Mouse (Mus musculus): ENCODE measurements at regions not wholly inside any gene's neighbourhood (a gene's known extent, or its start where the extent isn't known, plus 50 kb on each side); places are given as distances from the start of the nearest gene placed in this dataset.

DNA sequence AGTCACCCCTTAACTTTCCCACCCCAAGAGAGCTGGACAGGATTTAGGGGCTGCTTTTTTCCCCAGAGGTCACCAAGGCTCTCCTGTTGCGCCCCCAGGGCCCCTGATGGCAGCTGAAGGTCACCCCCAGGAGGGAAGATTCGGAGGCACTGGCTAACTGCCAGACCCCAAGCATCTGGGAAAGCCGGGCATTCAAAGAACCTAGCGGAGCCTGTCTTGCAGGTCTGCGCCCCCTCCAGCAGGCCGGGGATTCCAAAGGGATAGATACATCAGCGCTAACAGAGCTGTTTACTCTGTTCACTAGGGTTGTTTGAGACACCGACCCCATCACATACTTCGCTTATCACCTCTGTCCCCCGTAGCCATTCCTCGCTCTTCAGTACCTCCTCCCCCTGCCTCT, 154.6 kb upstream of the Usp9x start:
- Histone ChIP-seq H3K36me3 (ENCODE audit: control insufficient read depth, insufficient read depth, low read length, poor library complexity, severe bottlenecking) (no peaks in the 10 kb centered on the region), H3K9me3 (ENCODE audit: control insufficient read depth, insufficient read depth, low read depth, low read length) (no peaks in the 10 kb centered on the region), H3K9ac (ENCODE audit: insufficient read depth, low read depth, low read length, poor library complexity, severe bottlenecking) (peak overlapping the region; percentile 31; the same call in 1 of the 2 replicates), H3K27ac (ENCODE audit: insufficient read depth, low read depth, low read length, poor library complexity, severe bottlenecking) (no peak overlapping the region), H3K4me3 (ENCODE audit: insufficient read depth in 1 of 2, low read depth in 1 of 2, low read length in 2 of 2, poor library complexity in 1 of 2, severe bottlenecking in 1 of 2) (peak overlapping the region; percentile 31 to 54), H3K4me1 (ENCODE audit: control insufficient read depth in 2 of 2, insufficient read depth in 2 of 2, low read length in 2 of 2, poor library complexity in 1 of 2) (no peaks in the 10 kb centered on the region)
- no peak for DNase-seq (ENCODE audit: low read depth, low spot score)
- in situ Hi-C loops (cut with MboI; ENCODE audit: low sequenced_read_pairs in 2 of 2, unreplicated experiment in 2 of 2): loop anchor here in 1 of 2 experiments (25.0 kb wide), 1 partner anchor 296 kb away; no protein-coding TSS in a partner anchor
- TF ChIP-seq MAFK (IDR thresholded peaks at IDR 0.05; ENCODE audit: insufficient read depth, low read depth, low read length) (no peak), ZNF384 (IDR thresholded peaks at IDR 0.05; ENCODE audit: low read depth, low read length) (no peak)

- DNase-seq (ENCODE audit: low read depth, low spot score): no peak
- no peaks in the 10 kb centered on the region for H3K4me1 ChIP-seq (ENCODE audit: control insufficient read depth in 2 of 2, insufficient read depth in 2 of 2, low read length in 2 of 2, poor library complexity in 1 of 2)
These were observed 138.4 kb upstream of the Med14 start for GRCm38 (mm10) chrX:12900256-12900655.

GRCm38 (mm10) chrX:12891468-12891867, 129.6 kb upstream of the Med14 start:
- TF ChIP-seq ZNF384 (IDR thresholded peaks at IDR 0.05; ENCODE audit: low read depth, low read length) (no peak), ZC3H11A (IDR thresholded peaks at IDR 0.05; ENCODE audit: borderline replicate concordance, low read depth, low read length) (no peak), MAFK (IDR thresholded peaks at IDR 0.05; ENCODE audit: insufficient read depth, low read depth, low read length) (no peak), HCFC1 (IDR thresholded peaks at IDR 0.05; ENCODE audit: borderline replicate concordance, insufficient read depth, low read length) (no peak), CHD2 (IDR thresholded peaks at IDR 0.05; ENCODE audit: low read depth, low read length) (no peak)
- no peaks in the 10 kb centered on the region for H3K9me3 ChIP-seq (ENCODE audit: control insufficient read depth, insufficient read depth, low read depth, low read length)
- no peak for DNase-seq (ENCODE audit: low read depth, low spot score)
- in situ Hi-C loops (cut with MboI; ENCODE audit: low sequenced_read_pairs in 2 of 2, unreplicated experiment in 2 of 2): loop anchor here in 1 of 2 experiments (25.0 kb wide), 1 partner anchor 321 kb away; no protein-coding TSS in a partner anchor
- no peaks in the 10 kb centered on the region for H3K4me1 ChIP-seq (ENCODE audit: control insufficient read depth in 2 of 2, insufficient read depth in 2 of 2, low read length in 2 of 2, poor library complexity in 1 of 2)
- no peak overlapping the region for H3K4me3 ChIP-seq (ENCODE audit: insufficient read depth in 1 of 2, low read depth in 1 of 2, low read length in 2 of 2, poor library complexity in 1 of 2, severe bottlenecking in 1 of 2)
- no peak overlapping the region for H3K9ac ChIP-seq (ENCODE audit: insufficient read depth, low read depth, low read length, poor library complexity, severe bottlenecking)
- H3K36me3 ChIP-seq (ENCODE audit: control insufficient read depth, insufficient read depth, low read length, poor library complexity, severe bottlenecking): no peaks in the 10 kb centered on the region
- no peak overlapping the region for H3K27ac ChIP-seq (ENCODE audit: insufficient read depth, low read depth, low read length, poor library complexity, severe bottlenecking)

More at GRCm38 (mm10) chrX:12900256-12900655, 138.4 kb upstream of the Med14 start:
- TF ChIP-seq HCFC1 (IDR thresholded peaks at IDR 0.05; ENCODE audit: borderline replicate concordance, insufficient read depth, low read length) (no peak), ZNF384 (IDR thresholded peaks at IDR 0.05; ENCODE audit: low read depth, low read length) (no peak), CHD2 (IDR thresholded peaks at IDR 0.05; ENCODE audit: low read depth, low read length) (no peak), ZC3H11A (IDR thresholded peaks at IDR 0.05; ENCODE audit: borderline replicate concordance, low read depth, low read length) (no peak)
- no peaks in the 10 kb centered on the region for H3K36me3 ChIP-seq (ENCODE audit: control insufficient read depth, insufficient read depth, low read length, poor library complexity, severe bottlenecking)
- H3K27ac ChIP-seq (ENCODE audit: insufficient read depth, low read depth, low read length, poor library complexity, severe bottlenecking): no peak overlapping the region
- H3K9me3 ChIP-seq (ENCODE audit: control insufficient read depth, insufficient read depth, low read depth, low read length): no peaks in the 10 kb centered on the region
- in situ Hi-C loops (cut with MboI; ENCODE audit: low sequenced_read_pairs in 2 of 2, unreplicated experiment in 2 of 2): loop anchor here in 1 of 2 experiments (25.0 kb wide), 1 partner anchor 312 kb away; no protein-coding TSS in a partner anchor
- no peak overlapping the region for H3K4me3 ChIP-seq (ENCODE audit: insufficient read depth in 1 of 2, low read depth in 1 of 2, low read length in 2 of 2, poor library complexity in 1 of 2, severe bottlenecking in 1 of 2)
- no peak overlapping the region for H3K9ac ChIP-seq (ENCODE audit: insufficient read depth, low read depth, low read length, poor library complexity, severe bottlenecking)

DNA sequence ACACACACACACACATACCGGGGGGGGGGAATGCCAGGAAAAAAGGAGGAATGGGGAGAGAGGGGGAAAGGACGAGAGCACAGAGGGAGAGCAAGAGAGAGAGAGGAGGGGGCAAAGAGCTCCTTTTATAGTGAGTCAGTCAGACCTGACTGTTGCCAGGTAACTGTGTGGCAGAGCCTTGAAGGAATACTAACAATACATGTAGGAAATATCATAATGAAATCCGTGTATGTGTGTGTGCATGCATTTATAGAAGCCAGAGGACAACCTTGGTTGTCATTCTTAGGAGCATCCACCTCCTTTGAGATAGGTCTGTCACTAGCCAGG, 127.6 kb upstream of the Med14 start:
- H3K9ac ChIP-seq (ENCODE audit: insufficient read depth, low read depth, low read length, poor library complexity, severe bottlenecking): no peak overlapping the region
- no peaks in the 10 kb centered on the region for H3K4me1 ChIP-seq (ENCODE audit: control insufficient read depth in 2 of 2, insufficient read depth in 2 of 2, low read length in 2 of 2, poor library complexity in 1 of 2)
- no peak overlapping the region for H3K4me3 ChIP-seq (ENCODE audit: insufficient read depth in 1 of 2, low read depth in 1 of 2, low read length in 2 of 2, poor library complexity in 1 of 2, severe bottlenecking in 1 of 2)
- H3K27ac ChIP-seq (ENCODE audit: insufficient read depth, low read depth, low read length, poor library complexity, severe bottlenecking): no peak overlapping the region
- in situ Hi-C loops (cut with MboI; ENCODE audit: low sequenced_read_pairs in 2 of 2, unreplicated experiment in 2 of 2): loop anchor here in 1 of 2 experiments (10.0 to 25.0 kb wide), 2 partner anchors 55 to 323 kb away; no protein-coding TSS in a partner anchor
- H3K36me3 ChIP-seq (ENCODE audit: control insufficient read depth, insufficient read depth, low read length, poor library complexity, severe bottlenecking): no peaks in the 10 kb centered on the region
- H3K9me3 ChIP-seq (ENCODE audit: control insufficient read depth, insufficient read depth, low read depth, low read length): no peaks in the 10 kb centered on the region
- TF ChIP-seq MAFK (IDR thresholded peaks at IDR 0.05; ENCODE audit: insufficient read depth, low read depth, low read length): no peak
- TF ChIP-seq ZNF384 (IDR thresholded peaks at IDR 0.05; ENCODE audit: low read depth, low read length): no peak
- DNase-seq (ENCODE audit: low read depth, low spot score): no peak

DNA sequence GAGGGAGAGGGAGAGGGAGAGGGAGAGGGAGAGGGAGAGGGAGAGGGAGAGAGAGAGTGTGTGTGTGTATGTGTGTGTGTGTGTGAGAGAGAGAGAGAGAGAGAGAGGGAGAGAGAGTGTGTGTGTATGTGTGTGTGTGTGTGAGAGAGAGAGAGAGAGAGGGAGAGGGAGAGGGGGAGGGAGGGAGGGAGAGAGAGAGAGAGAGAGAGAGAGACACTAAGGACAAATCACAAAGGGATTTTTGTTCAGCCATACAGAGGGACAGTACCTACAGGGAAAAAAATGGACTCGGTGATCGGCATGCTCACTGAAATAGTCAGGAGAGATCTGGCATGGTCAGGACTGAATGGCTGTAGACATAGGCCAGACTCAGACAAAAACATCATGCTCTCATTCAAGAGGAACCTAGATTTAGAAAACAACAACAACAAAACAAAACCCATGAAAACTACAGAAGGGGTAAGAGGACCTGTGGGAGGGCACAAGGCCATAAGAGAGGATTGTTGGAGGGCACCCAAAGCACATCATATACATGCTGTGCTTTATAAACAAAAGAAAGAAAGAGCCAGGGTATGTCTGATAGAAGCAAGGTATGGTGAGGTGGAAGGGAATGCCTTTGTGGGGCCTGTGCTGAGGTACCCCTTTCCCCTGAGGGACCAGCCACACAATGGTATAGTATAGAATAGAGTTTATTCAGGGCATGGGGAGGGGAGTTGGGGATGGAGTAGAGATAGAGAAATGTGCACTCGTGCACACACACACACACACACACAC, 127.0 kb upstream of the Med14 start:
- TF ChIP-seq MAFK (IDR thresholded peaks at IDR 0.05; ENCODE audit: insufficient read depth, low read depth, low read length) (no peak), HCFC1 (IDR thresholded peaks at IDR 0.05; ENCODE audit: borderline replicate concordance, insufficient read depth, low read length) (no peak)
- no peak for DNase-seq (ENCODE audit: low read depth, low spot score)
- in situ Hi-C loops (cut with MboI; ENCODE audit: low sequenced_read_pairs in 2 of 2, unreplicated experiment in 2 of 2): loop anchor here in 1 of 2 experiments (10.0 to 25.0 kb wide), 2 partner anchors 56 to 323 kb away; no protein-coding TSS in a partner anchor
- Histone ChIP-seq H3K9me3 (ENCODE audit: control insufficient read depth, insufficient read depth, low read depth, low read length) (no peaks in the 10 kb centered on the region), H3K9ac (ENCODE audit: insufficient read depth, low read depth, low read length, poor library complexity, severe bottlenecking) (no peak overlapping the region), H3K4me3 (ENCODE audit: insufficient read depth in 1 of 2, low read depth in 1 of 2, low read length in 2 of 2, poor library complexity in 1 of 2, severe bottlenecking in 1 of 2) (no peak overlapping the region), H3K36me3 (ENCODE audit: control insufficient read depth, insufficient read depth, low read length, poor library complexity, severe bottlenecking) (no peaks in the 10 kb centered on the region), H3K27ac (ENCODE audit: insufficient read depth, low read depth, low read length, poor library complexity, severe bottlenecking) (no peak overlapping the region), H3K4me1 (ENCODE audit: control insufficient read depth in 2 of 2, insufficient read depth in 2 of 2, low read length in 2 of 2, poor library complexity in 1 of 2) (no peaks in the 10 kb centered on the region)

All from ES-E14 (cell line).